ENCODE assay signal across 16 mouse cellular contexts in the genomic region with DNA sequence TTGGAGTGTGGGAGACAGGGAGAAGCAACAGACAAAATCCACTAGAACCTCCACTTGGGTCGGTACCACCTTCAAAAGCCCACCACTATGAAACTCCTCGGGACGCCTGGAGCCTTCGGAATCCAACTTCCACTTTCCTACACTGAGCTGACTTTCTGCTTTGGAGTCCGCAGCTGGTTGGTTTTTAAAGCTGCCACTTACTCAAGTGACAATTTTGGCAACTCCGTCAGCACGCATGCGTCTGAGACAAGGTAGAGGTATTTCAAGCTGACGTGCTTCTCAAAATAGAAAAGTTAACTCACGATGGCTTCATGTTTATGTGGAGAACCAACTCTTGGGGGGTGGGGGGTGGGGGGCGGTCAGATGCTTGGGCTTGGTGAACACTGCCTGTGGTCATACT. TPM values are rescaled to one million over a fixed set of nuclear protein-coding genes. Genes with fewer than 3 reads are reported as not detected.
A peak's percentile ranks its signal among the peaks of the same experiment; 100 is the strongest.
DNase-seq lines count a peak whose midpoint lies in the region; ATAC-seq and TF ChIP-seq lines count a peak whose summit lies in the region.
"Had no signal": no experiment of that assay in that cellular context is flagged by ENCODE, and none has a peak within 500 bp of the region (broad histone marks: within the 10 kb centered on the region; RNA-seq: fewer than 3 reads in every experiment).

Gene Nrap (minus strand): TSS at position 159 of the 400 bp plus-strand sequence.

- peak within 1 kb of the TSS; percentile 88 for H3K9ac ChIP-seq in heart, embryonic 14.5 days (ENCODE audit: low read length)
- no peak within 1 kb of the TSS; the same call in 1 of the 2 replicates for H3K9ac ChIP-seq in liver, embryonic 14.5 days (replicated peaks)
- H3K9ac ChIP-seq: forebrain, embryonic 12.5 days had no signal

- H3K9me3 ChIP-seq in heart, embryonic 14.5 days (ENCODE audit: control insufficient read depth, low read length): no peaks in the 10 kb centered on the region
- H3K9me3 ChIP-seq in liver, embryonic 14.5 days (ENCODE audit: control insufficient read depth, low read length): no peaks in the 10 kb centered on the region
- H3K9me3 ChIP-seq: forebrain, embryonic 12.5 days; hindbrain, embryonic 10.5 days had no signal

- peaks cover 24% of the 10 kb centered on the region for H3K36me3 ChIP-seq in heart, embryonic 14.5 days (ENCODE audit: control insufficient read depth, insufficient read depth, low read length)
- no peaks in the 10 kb centered on the region for H3K36me3 ChIP-seq in liver, embryonic 14.5 days (replicated peaks; ENCODE audit: control insufficient read depth, insufficient read depth, low read depth)
- H3K36me3 ChIP-seq: forebrain, embryonic 12.5 days; hindbrain, embryonic 10.5 days had no signal

- peaks cover 16 to 31% of the 10 kb centered on the region in 2 experiments for H3K4me1 ChIP-seq in heart, embryonic 14.5 days (ENCODE audit: control insufficient read depth in 2 of 2, insufficient read depth in 2 of 2, low read length in 2 of 2)
- peaks cover 40 to 51% of the 10 kb centered on the region in 2 experiments for H3K4me1 ChIP-seq in liver, embryonic 14.5 days (replicated peaks; ENCODE audit: control insufficient read depth in 2 of 2, insufficient read depth in 2 of 2, low read length in 1 of 2)
- H3K4me1 ChIP-seq: forebrain, embryonic 12.5 days; hindbrain, embryonic 10.5 days had no signal

- H3K27me3 ChIP-seq in Patski: no peaks in the 10 kb centered on the region
- H3K27me3 ChIP-seq in heart, embryonic 14.5 days (ENCODE audit: control insufficient read depth, insufficient read depth, low read length): no peaks in the 10 kb centered on the region
- H3K27me3 ChIP-seq in liver, embryonic 14.5 days (ENCODE audit: control insufficient read depth, insufficient read depth, low read length): no peaks in the 10 kb centered on the region

- POLR2A ChIA-PET in Patski (lab: Charles Lee): no interaction called here

- peak within 1 kb of the TSS; percentile 62 for H3K4me2 ChIP-seq in heart, embryonic 14.5 days (ENCODE audit: low read length)
- H3K4me2 ChIP-seq in liver, embryonic 14.5 days (ENCODE audit: low read depth): peak within 1 kb of the TSS; percentile 23
- H3K4me2 ChIP-seq: forebrain, embryonic 12.5 days had no signal

- peak within 1 kb of the TSS; percentile 95 for H3K27ac ChIP-seq in heart, embryonic 14.5 days (replicated peaks in 1 of 2; ENCODE audit: control insufficient read depth in 1 of 2, insufficient read depth in 1 of 2, low read depth in 2 of 2, low read length in 2 of 2)
- H3K27ac ChIP-seq in liver, embryonic 14.5 days: peak within 1 kb of the TSS; percentile 84
- H3K27ac ChIP-seq: forebrain, embryonic 12.5 days; hindbrain, embryonic 10.5 days; kidney, postnatal 0 days had no signal

- no peak for TF ChIP-seq CTCF in Patski (IDR thresholded peaks at IDR 0.05)
- no peak for TF ChIP-seq CTCF in liver, embryonic 14.5 days (IDR thresholded peaks at IDR 0.05; ENCODE audit: low read depth)

- CTCF ChIA-PET in Patski (lab: Charles Lee): no interaction called here

- no peak for TF ChIP-seq EP300 in liver, embryonic 14.5 days (IDR thresholded peaks at IDR 0.05; ENCODE audit: low read depth)

- 32% methylated on average over 11 of the region's 11 CpGs for WGBS in heart, embryonic 14.5 days
- WGBS in liver, embryonic 14.5 days (ENCODE audit: insufficient replicate concordance): 70% methylated on average over 11 of the region's 11 CpGs

- ATAC-seq in Patski: no peak
- ATAC-seq in heart, embryonic 14.5 days (ENCODE audit: insufficient number of reproducible peaks, insufficient read depth, low FRiP score, low read depth): peak; percentile 59
- no peak for ATAC-seq in liver, embryonic 14.5 days (ENCODE audit: insufficient read depth)
- ATAC-seq in inflammation-experienced regulatory T-cells, adult 6 months: no peak

- no peak for DNase-seq in Patski (ENCODE audit: low read depth, low spot score)
- peak; percentile 62 for DNase-seq in gastrocnemius, postnatal 25 days
- no peak for DNase-seq in liver, embryonic 14.5 days (ENCODE audit: low read depth in 3 of 3, low spot score in 3 of 3)
- DNase-seq in urinary bladder, postnatal 14 days (ENCODE audit: low spot score): no peak
- no peak for DNase-seq in yolk sac, embryonic 10.5 days (ENCODE audit: low spot score)
- no peak for DNase-seq in right cerebral cortex, adult 18-20 months
- DNase-seq: cerebellum, adult 8-10 months; layer of hippocampus, postnatal 36 days; spleen, adult 18-20 months had no signal

- peak within 1 kb of the TSS; percentile 45 to 64 for H3K4me3 ChIP-seq in heart, embryonic 14.5 days (ENCODE audit: control insufficient read depth in 1 of 2, insufficient read depth in 1 of 2, low read depth in 1 of 2, low read length in 2 of 2)
- no peak within 1 kb of the TSS for H3K4me3 ChIP-seq in liver, embryonic 14.5 days (ENCODE audit: insufficient read depth in 1 of 2, low read depth in 2 of 2, low read length in 2 of 2)
- H3K4me3 ChIP-seq: forebrain, embryonic 12.5 days; hindbrain, embryonic 10.5 days had no signal

- in situ Hi-C loops in Patski (cut with MboI; ENCODE audit: low pct_unique_long_range_greater_than_20kb): no loop called here

RNA-seq across cellular contexts. Expression of gene Nrap, which starts in this region (rescaled TPM):
- 10.8 TPM for polyA plus RNA-seq in Patski (2021)
- 1,000 to 10,000 TPM in 1 of 2 experiments, 100 to 1,000 TPM in 1; 752 to 1,010 TPM for total RNA-seq in gastrocnemius, postnatal 25 days (2021)
- 35.6 and 40.3 TPM in 2 replicates for polyA plus RNA-seq in heart, embryonic 14.5 days (2014; fragmentation: Nextera tagmentation; extraction: Ambion mirVana)
- 0.06 and 0.10 TPM in 2 replicates for polyA plus RNA-seq in liver, embryonic 14.5 days (2012; rRNA removed)
- 0.05 and 0.06 TPM in 2 replicates for polyA plus RNA-seq in liver, embryonic 14.5 days (2014; fragmentation: Nextera tagmentation; extraction: Ambion mirVana)
- polyA plus RNA-seq in inflammation-experienced regulatory T-cells, adult 6 months (2017; shearing (Covaris generic)): not detected
- total RNA-seq: monocyte, adult 5-6 weeks had no signal
- polyA plus RNA-seq: embryonic facial prominence, embryonic 11.5 days had no signal

Comparison
In these comparisons a context has a peak if more than half of its experiments do, and no peak if none do; other contexts are left out.
1. RNA of gene Nrap (polyA plus RNA-seq): 35.6 to 40.3 TPM in heart, embryonic 14.5 days and 10.8 TPM in Patski (single experiment); 0.05 to 0.10 TPM in liver, embryonic 14.5 days and not detected in inflammation-experienced regulatory T-cells, adult 6 months; every median in the first group is over 10 times any median in the second.
2. H3K4me3 ChIP-seq: peak in heart, embryonic 14.5 days (2 of 2); none in liver, embryonic 14.5 days (0 of 2).